Mouse (Mus musculus): ENCODE measurements at regions not wholly inside any gene's neighbourhood (a gene's known extent, or its start where the extent isn't known, plus 50 kb on each side); places are given as distances from the start of the nearest gene placed in this dataset.

- DNase-seq, result no peak
These were observed 99.9 kb upstream of the Nsun2 start for GRCm38 (mm10) chr13:69433461-69434323.

DNA sequence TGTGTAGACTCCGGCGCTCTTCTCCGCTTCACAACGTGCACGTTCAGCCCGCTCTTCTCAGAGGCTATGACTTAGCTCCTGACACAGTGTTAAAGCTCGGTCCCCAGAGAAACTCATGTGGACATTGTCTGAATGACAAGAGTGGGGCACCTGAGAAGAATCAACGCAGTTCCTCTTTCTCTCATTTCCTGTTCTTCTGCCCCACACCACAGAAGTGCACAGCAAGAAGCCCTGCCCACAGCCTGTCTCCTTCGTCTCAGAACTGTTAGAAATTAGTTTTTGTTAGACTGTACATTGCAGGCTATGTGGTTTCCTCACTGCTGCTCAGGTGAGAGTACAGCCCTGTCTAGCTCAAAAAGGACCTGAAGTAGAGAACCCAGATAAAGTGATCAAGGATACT, 94.1 kb upstream of the Nsun2 start:
- no peak for DNase-seq

GRCm38 (mm10) chr13:69441798-69442197, 91.7 kb upstream of the Nsun2 start:
- no peak for DNase-seq

GRCm38 (mm10) chr13:69445611-69446010, 87.9 kb upstream of the Nsun2 start:
- DNase-seq, result no peak

Small RNA genes lying in the stretch of these regions (microRNA-seq; reads per million reads assigned to microRNA genes)
- 0 reads per million in 2 experiments for gene Gm44375

All from gastrocnemius, postnatal 10 days (tissue).